Comparison of ENCODE assay signal across 9 mouse cellular contexts in genomic region chr2:118149855-118150563, GRCm38 (mm10). TPM values are rescaled to one million over a fixed set of nuclear protein-coding genes. Genes with fewer than 3 reads are reported as not detected.
DNase-seq lines count a peak whose midpoint lies in the region; ATAC-seq and TF ChIP-seq lines count a peak whose summit lies in the region.
"Had no signal": no experiment of that assay in that cellular context is flagged by ENCODE, and none has a peak within 500 bp of the region (broad histone marks: within the 10 kb centered on the region; RNA-seq: fewer than 3 reads in every experiment).

No protein-coding gene starts in this region.

- H3K9me3 ChIP-seq in liver, embryonic 12.5 days (replicated peaks) = no peaks in the 10 kb centered on the region
- H3K9me3 ChIP-seq in embryonic facial prominence, embryonic 11.5 days (replicated peaks; ENCODE audit: control insufficient read depth, low read length) = no peaks in the 10 kb centered on the region
- no peaks in the 10 kb centered on the region for H3K9me3 ChIP-seq in heart, embryonic 15.5 days (replicated peaks)
- H3K9me3 ChIP-seq in midbrain, embryonic 16.5 days (replicated peaks; ENCODE audit: control insufficient read depth, low read length, poor library complexity, severe bottlenecking) = no peaks in the 10 kb centered on the region
- H3K9me3 ChIP-seq: neural tube, embryonic 12.5 days had no signal

- no peak overlapping the region for H3K9ac ChIP-seq in liver, adult 2 months (ENCODE audit: low read depth, low read length)
- H3K9ac ChIP-seq in liver, embryonic 12.5 days = no peak overlapping the region
- no peak overlapping the region for H3K9ac ChIP-seq in embryonic facial prominence, embryonic 11.5 days (replicated peaks; ENCODE audit: low read length)
- no peak overlapping the region for H3K9ac ChIP-seq in heart, embryonic 15.5 days
- H3K9ac ChIP-seq in midbrain, embryonic 16.5 days (ENCODE audit: low read depth, low read length) = no peak overlapping the region
- H3K9ac ChIP-seq: neural tube, embryonic 12.5 days had no signal

- DNase-seq in liver, adult 2 months (ENCODE audit: extremely low read depth, low read depth, low spot score) = peak; percentile 83
- DNase-seq in embryonic facial prominence, embryonic 11.5 days (ENCODE audit: low spot score) = no peak
- peak; percentile 22 to 45 for DNase-seq in layer of hippocampus, postnatal 36 days

- no peaks in the 10 kb centered on the region for H3K27me3 ChIP-seq in liver, adult 2 months (ENCODE audit: control insufficient read depth, insufficient read depth, low read length)
- no peaks in the 10 kb centered on the region for H3K27me3 ChIP-seq in liver, embryonic 12.5 days (replicated peaks)
- no peaks in the 10 kb centered on the region for H3K27me3 ChIP-seq in embryonic facial prominence, embryonic 11.5 days (ENCODE audit: control insufficient read depth, insufficient read depth, low read length)
- H3K27me3 ChIP-seq in heart, embryonic 15.5 days = no peaks in the 10 kb centered on the region; the same call in 1 of the 2 replicates
- no peaks in the 10 kb centered on the region for H3K27me3 ChIP-seq in midbrain, embryonic 16.5 days (ENCODE audit: control insufficient read depth, insufficient read depth, low read depth, low read length)
- H3K27me3 ChIP-seq: neural tube, embryonic 12.5 days had no signal

- peaks cover 5% of the 10 kb centered on the region for H3K4me1 ChIP-seq in liver, adult 2 months (ENCODE audit: control insufficient read depth, insufficient read depth, low read length)
- H3K4me1 ChIP-seq in liver, embryonic 12.5 days = no peaks in the 10 kb centered on the region
- no peaks in the 10 kb centered on the region for H3K4me1 ChIP-seq in embryonic facial prominence, embryonic 11.5 days (ENCODE audit: control insufficient read depth, insufficient read depth, low read length)
- peaks cover 23% of the 10 kb centered on the region for H3K4me1 ChIP-seq in heart, embryonic 15.5 days (replicated peaks)
- H3K4me1 ChIP-seq in midbrain, embryonic 16.5 days (ENCODE audit: control insufficient read depth, insufficient read depth, low read length) = no peaks in the 10 kb centered on the region; the same call in 1 of the 2 replicates
- H3K4me1 ChIP-seq: neural tube, embryonic 12.5 days had no signal

- no peak overlapping the region for H3K4me2 ChIP-seq in liver, embryonic 12.5 days
- no peak overlapping the region for H3K4me2 ChIP-seq in embryonic facial prominence, embryonic 11.5 days (ENCODE audit: low read depth, low read length)
- H3K4me2 ChIP-seq in heart, embryonic 15.5 days = peak overlapping the region; percentile 32; the same call in 1 of the 2 replicates
- H3K4me2 ChIP-seq in midbrain, embryonic 16.5 days (ENCODE audit: low read length) = no peak overlapping the region
- H3K4me2 ChIP-seq: neural tube, embryonic 12.5 days had no signal

- H3K36me3 ChIP-seq in liver, adult 2 months (ENCODE audit: control insufficient read depth, insufficient read depth, low read length) = no peaks in the 10 kb centered on the region
- H3K36me3 ChIP-seq in liver, embryonic 12.5 days = no peaks in the 10 kb centered on the region
- H3K36me3 ChIP-seq in embryonic facial prominence, embryonic 11.5 days (replicated peaks; ENCODE audit: control insufficient read depth, insufficient read depth, low read depth, low read length) = no peaks in the 10 kb centered on the region
- no peaks in the 10 kb centered on the region for H3K36me3 ChIP-seq in heart, embryonic 15.5 days
- no peaks in the 10 kb centered on the region for H3K36me3 ChIP-seq in midbrain, embryonic 16.5 days (ENCODE audit: control insufficient read depth, insufficient read depth, low read length)
- H3K36me3 ChIP-seq: neural tube, embryonic 12.5 days had no signal

- WGBS in liver, adult 2 months = 57% methylated on average over 12 of the region's 12 CpGs
- WGBS in liver, embryonic 12.5 days (ENCODE audit: insufficient replicate concordance) = 78% methylated on average over 12 of the region's 12 CpGs
- 67% methylated on average over 12 of the region's 12 CpGs for WGBS in embryonic facial prominence, embryonic 11.5 days
- 46% methylated on average over 12 of the region's 12 CpGs for WGBS in heart, embryonic 15.5 days
- 70% methylated on average over 12 of the region's 12 CpGs for WGBS in midbrain, embryonic 16.5 days

- no peak overlapping the region for H3K4me3 ChIP-seq in liver, adult 2 months (ENCODE audit: insufficient read depth, low read depth, low read length)
- no peak overlapping the region for H3K4me3 ChIP-seq in liver, embryonic 12.5 days
- H3K4me3 ChIP-seq in embryonic facial prominence, embryonic 11.5 days (ENCODE audit: low read depth, low read length) = no peak overlapping the region
- H3K4me3 ChIP-seq in heart, embryonic 15.5 days = no peak overlapping the region
- no peak overlapping the region for H3K4me3 ChIP-seq in midbrain, embryonic 16.5 days (ENCODE audit: low read depth, low read length)
- H3K4me3 ChIP-seq: neural tube, embryonic 12.5 days had no signal

- no peaks in the 10 kb centered on the region for H3K79me2 ChIP-seq in liver, adult 2 months (ENCODE audit: control insufficient read depth, insufficient read depth, low read length)

- TF ChIP-seq POLR2A in liver, adult 2 months (IDR thresholded peaks at IDR 0.05; ENCODE audit: extremely low read depth, insufficient read depth, low read length) = no peak

- H3K27ac ChIP-seq in liver, adult 2 months (replicated peaks; ENCODE audit: insufficient read depth, low read depth, low read length) = no peak overlapping the region
- no peak overlapping the region for H3K27ac ChIP-seq in liver, embryonic 12.5 days
- no peak overlapping the region for H3K27ac ChIP-seq in embryonic facial prominence, embryonic 11.5 days (replicated peaks; ENCODE audit: low read depth, low read length)
- H3K27ac ChIP-seq in heart, embryonic 15.5 days = peak overlapping the region; percentile 76
- H3K27ac ChIP-seq in midbrain, embryonic 16.5 days (ENCODE audit: low read length) = no peak overlapping the region
- H3K27ac ChIP-seq: neural tube, embryonic 12.5 days had no signal

- no peak for ATAC-seq in liver, embryonic 12.5 days
- peak; percentile 39; the same call in 1 of the 2 replicates for ATAC-seq in embryonic facial prominence, embryonic 11.5 days (replicated peaks; ENCODE audit: insufficient number of reproducible peaks, low FRiP score, low TSS enrichment, low read depth)
- ATAC-seq in heart, embryonic 15.5 days (replicated peaks; ENCODE audit: insufficient number of reproducible peaks, insufficient read depth, low FRiP score, low read depth) = peak; percentile 86
- peak; percentile 68 for ATAC-seq in midbrain, embryonic 16.5 days
- ATAC-seq in megakaryocyte, adult 5-6 weeks (ENCODE audit: poor library complexity, severe bottlenecking) = no peak
- ATAC-seq in erythroid progenitor cell, adult 5-6 weeks (replicated peaks; ENCODE audit: low FRiP score, poor library complexity, severe bottlenecking) = no peak

- no peak for TF ChIP-seq CTCF in liver, adult 2 months (IDR thresholded peaks at IDR 0.05; ENCODE audit: low read depth, low read length)

RNA-seq across cellular contexts. Expression of gene Thbs1, which starts 38.3 kb away (rescaled TPM):
- total RNA-seq in liver, adult 2 months (2014; rRNA removed) = 0.55 and 0.81 TPM in 2 replicates
- polyA plus RNA-seq in liver, adult 2 months (2012; rRNA removed) = 0.12 and 0.37 TPM in 2 replicates
- polyA plus RNA-seq in liver, embryonic 12.5 days (2016; fragmentation: Nextera tagmentation; extraction: Ambion mirVana) = 69.2 and 78.6 TPM in 2 replicates
- 49.7 and 50.7 TPM in 2 replicates for polyA plus RNA-seq in embryonic facial prominence, embryonic 11.5 days (2014; fragmentation: Nextera tagmentation; extraction: Ambion mirVana)
- 32.2 and 37.7 TPM in 2 replicates for polyA plus RNA-seq in heart, embryonic 15.5 days (2015; fragmentation: Nextera tagmentation; extraction: Ambion mirVana)
- total RNA-seq in layer of hippocampus, postnatal 36 days (2021) = 1 to 10 TPM; 1.9 to 2.7 TPM
- 4.8 and 5.8 TPM in 2 replicates for polyA plus RNA-seq in midbrain, embryonic 16.5 days (2015; fragmentation: Nextera tagmentation; extraction: Ambion mirVana)
- total RNA-seq in megakaryocyte, adult 5-6 weeks (2015) = 27.3 and 28.8 TPM in 2 replicates
- 32.7 and 37.6 TPM in 2 replicates for total RNA-seq in megakaryocyte, adult 5-6 weeks (2017)
- 5.8 and 12.6 TPM in 2 replicates for total RNA-seq in erythroid progenitor cell, adult 5-6 weeks (2015; ENCODE audit: low replicate concordance)
- total RNA-seq in erythroid progenitor cell, adult 5-6 weeks (2017; ENCODE audit: low replicate concordance) = 2.7 and 5.1 TPM in 2 replicates

Comparison
In these comparisons a context has a peak if more than half of its experiments do, and no peak if none do; other contexts are left out.
1. ATAC-seq: peak in embryonic facial prominence, embryonic 11.5 days (single experiment), heart, embryonic 15.5 days (single experiment) and midbrain, embryonic 16.5 days (single experiment); none in liver, embryonic 12.5 days (single experiment), megakaryocyte, adult 5-6 weeks (single experiment) and erythroid progenitor cell, adult 5-6 weeks (single experiment).